Mouse (Mus musculus) urinary bladder, postnatal 36 days (tissue): ENCODE measurements around the gene Ndufaf7.

ENCODE experiments used
- DNase-seq, 2 experiments: peaks; one replicate each; pipeline ENCODE4 v3.0.0; 2022; ENCODE audit warnings: low spot score in 2 of 2, mixed read lengths in 1 of 2

Ndufaf7 gene

GRCm38 (mm10) chr17:78936466-78937228 is at the start of gene Ndufaf7, which contains the start of gene Cebpz:
Gene Ndufaf7, plus strand, starts transcription at chr17:78937136.
Gene Cebpz, minus strand, starts transcription at chr17:78937066.
- DNase-seq: peak; percentile 96 to 97

- no peak for DNase-seq
Measured at GRCm38 (mm10) chr17:78888554-78888953, 48.4 kb upstream of the Ndufaf7 start.

- no peak for DNase-seq
Measured at GRCm38 (mm10) chr17:78889184-78889583, 47.8 kb upstream of the Ndufaf7 start.

DNA sequence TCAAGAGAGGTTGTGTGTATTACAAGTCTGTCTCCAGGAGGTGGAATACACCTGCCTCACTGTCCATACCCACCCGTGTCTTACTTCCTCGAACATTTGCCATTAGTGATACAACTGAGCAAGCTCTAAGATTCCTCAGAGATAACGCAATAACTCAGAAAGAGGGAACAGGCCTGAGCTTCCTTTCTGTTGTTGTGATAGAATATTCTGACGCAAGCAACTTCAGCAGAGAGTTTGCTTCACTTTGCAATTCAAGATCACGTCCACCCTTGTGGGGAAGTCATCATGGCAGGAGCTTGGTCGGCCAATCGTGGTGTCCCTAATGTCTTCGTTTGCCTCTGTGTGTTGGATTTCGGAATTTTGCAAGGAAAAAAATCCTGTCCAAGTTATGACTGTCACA is 45.9 kb upstream of the Ndufaf7 start:
- DNase-seq: no peak

GRCm38 (mm10) chr17:78894991-78895390 is 41.9 kb upstream of the Ndufaf7 start:
- no peak for DNase-seq

DNA sequence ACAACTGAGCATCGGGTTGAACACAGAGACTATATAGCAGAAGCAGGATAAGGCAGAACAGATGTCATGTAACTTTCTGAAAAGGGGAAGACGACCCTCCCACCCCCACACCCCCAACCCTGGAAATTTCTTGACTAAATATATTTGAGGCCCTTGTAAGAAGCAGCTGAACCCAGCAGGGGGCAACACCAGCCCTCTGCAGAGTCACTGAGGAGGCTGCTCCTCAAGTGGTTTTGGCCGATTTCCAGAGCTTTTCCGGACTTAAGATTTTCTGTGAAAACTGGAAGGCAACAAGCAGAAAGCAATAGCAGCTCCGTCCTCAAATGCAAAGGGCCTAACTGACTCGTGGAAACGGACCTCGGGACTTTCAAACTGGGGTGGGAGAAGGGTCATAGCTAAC is 41.5 kb upstream of the Ndufaf7 start:
- peak in 1 of 2 experiments; percentile 40 for DNase-seq

- DNase-seq: no peak
Measured at GRCm38 (mm10) chr17:78903158-78903557, 33.8 kb upstream of the Ndufaf7 start.

DNA sequence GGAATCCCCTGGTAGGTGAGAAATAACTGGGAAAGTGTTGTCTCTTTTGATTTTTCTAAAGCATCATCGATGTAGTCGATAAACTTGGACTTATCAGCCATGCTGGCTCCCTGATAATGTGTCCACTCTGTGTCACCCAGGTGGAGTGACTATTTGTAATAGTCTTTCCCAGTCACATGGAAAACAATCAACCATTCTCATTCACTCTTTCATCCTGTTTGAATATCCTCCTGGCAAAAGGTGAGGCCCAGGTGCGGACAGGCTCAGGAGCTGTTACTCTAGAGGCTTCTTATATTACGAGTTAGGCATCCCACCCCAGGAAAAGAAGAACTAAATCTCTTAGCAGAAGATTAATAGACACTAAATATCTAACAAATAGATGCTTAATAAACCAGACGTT is 30.0 kb upstream of the Ndufaf7 start, which contains the start of gene Sult6b1:
Gene Sult6b1 (minus strand): TSS at position 101 of the 400 bp plus-strand sequence.
- no peak for DNase-seq

DNA sequence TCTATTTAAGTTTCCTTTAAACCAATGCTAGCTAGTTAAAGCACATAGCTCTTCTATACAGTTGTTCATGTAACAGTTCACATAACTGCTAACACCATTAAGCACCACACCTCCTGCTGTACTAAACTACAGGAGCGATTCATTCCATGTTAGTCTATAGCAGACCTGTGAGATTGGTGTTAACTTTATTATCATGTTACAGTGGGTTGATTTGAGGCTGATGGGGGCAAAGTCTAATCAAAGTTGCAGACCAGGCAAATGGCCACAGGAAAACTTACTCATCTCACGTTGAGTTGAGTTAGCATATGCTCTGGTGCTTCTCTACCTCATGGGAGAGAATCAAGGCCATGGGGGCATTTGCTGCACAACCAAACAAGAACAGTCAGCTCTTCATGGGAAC is 27.6 kb upstream of the Ndufaf7 start:
- DNase-seq: no peak

GRCm38 (mm10) chr17:78912861-78913281 is 24.1 kb upstream of the Ndufaf7 start:
- DNase-seq: no peak

DNA sequence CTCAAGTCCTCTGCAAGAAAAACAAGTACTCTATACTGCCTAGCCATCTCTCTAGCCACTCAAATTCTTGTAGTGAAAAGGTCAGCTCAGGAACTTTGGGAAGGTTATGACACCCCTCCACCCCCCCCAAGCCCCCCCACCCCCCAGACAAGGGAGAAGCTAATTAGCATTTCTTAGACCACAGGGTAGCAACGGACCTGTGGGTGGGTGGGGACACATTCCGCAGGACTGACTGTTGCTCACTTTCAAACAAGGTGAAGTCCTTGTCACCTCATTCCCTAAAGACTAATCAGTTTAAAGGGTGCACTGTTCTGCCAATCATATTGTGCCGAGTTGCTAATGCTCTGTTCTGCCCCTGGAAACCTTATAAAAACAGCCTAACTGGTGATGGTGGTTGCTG is 23.0 kb upstream of the Ndufaf7 start:
- DNase-seq: no peak

DNA sequence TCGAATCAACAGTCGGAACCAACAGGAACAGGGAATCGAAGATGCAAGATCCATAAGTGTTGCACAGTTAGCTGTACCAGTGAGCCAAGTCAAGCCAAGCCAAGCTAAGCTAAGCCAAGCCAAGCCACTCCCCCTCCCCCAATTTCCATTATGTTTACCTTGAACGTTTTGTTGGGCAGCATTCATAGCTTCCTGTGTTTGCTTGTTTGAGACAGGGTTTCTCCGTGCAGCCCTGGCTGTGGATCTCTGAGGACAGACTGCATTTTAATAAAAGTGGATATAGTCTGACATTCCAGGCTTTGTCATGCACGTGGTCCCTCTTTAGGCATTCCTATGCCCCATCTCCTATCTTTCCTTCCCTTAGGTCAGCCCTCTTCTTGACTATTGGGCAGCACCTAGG is 21.2 kb upstream of the Ndufaf7 start:
- DNase-seq: no peak

DNA sequence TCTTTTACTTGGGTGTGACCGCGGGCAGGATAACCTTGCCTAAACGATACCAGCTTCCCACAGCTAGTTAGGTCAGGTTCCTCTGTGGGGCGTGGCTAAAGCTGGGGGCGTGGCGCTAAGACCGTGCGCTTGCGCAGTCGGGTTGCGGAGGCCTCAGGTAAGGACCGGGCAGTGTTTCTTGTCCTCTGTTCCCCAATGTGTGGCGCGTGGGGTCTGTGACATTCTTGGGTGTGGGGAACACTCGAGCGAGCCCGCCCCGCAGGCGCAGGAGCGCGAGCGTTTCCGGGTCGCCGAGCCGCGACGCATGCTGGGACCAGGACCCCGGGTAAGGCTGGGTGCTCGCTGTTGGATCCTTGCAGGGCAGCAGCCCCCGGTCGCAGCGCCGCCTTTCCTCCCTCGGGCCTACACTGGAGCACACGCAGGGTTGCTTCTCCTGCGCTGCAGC is 20.5 kb upstream of the Ndufaf7 start, which contains the start of gene Cebpzos:
Gene Cebpzos (plus strand): TSS at position 132 of the 445 bp plus-strand sequence.
- DNase-seq: peak; percentile 84 to 85

GRCm38 (mm10) chr17:78916899-78917298 is 20.0 kb upstream of the Ndufaf7 start:
- DNase-seq: no peak

DNA sequence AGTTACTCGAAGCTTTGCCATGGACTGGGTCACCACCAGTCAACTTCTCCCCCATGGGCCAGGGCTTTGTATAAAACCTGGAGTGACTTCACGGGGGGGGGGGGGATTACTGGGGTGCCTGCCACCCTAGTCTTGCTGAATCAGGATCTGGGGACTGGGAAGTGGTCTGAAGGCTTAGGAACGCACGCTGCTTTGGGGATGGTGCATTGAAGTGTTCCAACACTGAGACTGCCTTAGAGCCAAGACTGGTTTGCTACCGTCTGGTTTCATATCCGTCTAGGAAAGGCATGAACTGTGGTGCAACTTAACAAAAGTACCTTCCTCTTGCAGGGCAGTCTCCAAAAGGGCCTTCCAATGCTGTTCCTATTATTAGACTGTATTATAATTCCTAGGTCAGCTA is 19.2 kb upstream of the Ndufaf7 start:
- DNase-seq: no peak

DNA sequence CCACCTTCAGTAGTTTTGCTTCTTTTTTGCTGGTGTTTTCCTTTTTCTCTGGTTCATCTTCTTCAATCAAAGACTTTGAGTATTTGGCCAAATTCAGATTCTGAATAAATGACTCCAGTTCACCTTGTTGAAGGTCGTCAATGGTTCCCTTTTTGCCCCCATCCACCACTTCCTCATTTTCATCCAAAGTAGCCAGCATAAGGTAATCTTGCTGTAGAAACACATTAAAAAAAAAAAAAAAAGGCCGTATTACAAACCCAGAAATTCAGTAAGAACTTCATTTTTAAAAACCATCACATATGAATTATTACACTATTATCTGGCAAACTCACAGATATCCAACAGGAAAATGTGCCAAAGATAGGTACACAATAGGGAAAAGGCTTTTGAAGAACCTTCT is 1.1 kb upstream of the Ndufaf7 start:
- no peak for DNase-seq

GRCm38 (mm10) chr17:78937229-78937853 is 405 bp downstream of the Ndufaf7 start:
- no peak for DNase-seq

- DNase-seq: no peak
Measured at GRCm38 (mm10) chr17:78938927-78939326, 2.0 kb downstream of the Ndufaf7 start.

DNA sequence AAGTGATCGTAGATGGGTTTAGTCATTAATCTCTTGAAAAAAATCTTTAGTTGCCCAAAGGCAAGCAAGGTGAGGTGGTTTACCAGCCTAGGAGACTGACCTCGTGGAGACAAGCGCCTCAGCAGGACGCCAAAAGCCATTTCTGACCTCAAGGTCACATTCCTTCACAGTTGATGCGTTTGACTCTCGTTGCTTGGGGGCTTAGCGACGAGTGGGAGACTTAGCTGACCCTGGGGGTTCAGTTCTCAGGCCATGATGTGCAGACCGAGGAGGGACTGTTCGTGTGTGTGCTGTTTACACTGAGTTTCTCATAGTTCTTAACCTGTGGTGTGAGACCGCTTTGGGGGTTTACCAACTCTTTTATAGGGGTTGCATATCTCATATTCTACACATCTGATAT is 5.6 kb downstream of the Ndufaf7 start:
- no peak for DNase-seq

GRCm38 (mm10) chr17:78951225-78951624 is 14.3 kb downstream of the Ndufaf7 start:
- no peak for DNase-seq

DNA sequence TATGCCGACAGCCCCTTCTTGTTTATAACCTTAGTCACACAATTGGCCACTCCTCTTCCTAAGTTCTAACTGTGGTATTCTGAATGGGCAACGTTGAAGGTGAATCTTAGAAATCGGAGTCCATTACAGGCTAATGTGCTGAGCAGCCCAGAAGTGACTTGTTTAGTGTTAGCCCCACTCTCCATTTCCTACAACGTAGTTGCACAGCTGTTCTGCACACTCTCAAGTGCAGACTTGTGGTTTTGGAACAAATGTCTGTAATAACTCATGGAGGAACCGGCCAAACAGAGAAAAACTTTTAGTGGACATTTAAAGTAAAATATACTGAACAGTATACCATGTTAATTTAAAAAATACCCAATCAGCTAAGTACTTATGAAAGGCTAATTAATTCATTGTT is 15.1 kb downstream of the Ndufaf7 start:
- no peak for DNase-seq

DNA sequence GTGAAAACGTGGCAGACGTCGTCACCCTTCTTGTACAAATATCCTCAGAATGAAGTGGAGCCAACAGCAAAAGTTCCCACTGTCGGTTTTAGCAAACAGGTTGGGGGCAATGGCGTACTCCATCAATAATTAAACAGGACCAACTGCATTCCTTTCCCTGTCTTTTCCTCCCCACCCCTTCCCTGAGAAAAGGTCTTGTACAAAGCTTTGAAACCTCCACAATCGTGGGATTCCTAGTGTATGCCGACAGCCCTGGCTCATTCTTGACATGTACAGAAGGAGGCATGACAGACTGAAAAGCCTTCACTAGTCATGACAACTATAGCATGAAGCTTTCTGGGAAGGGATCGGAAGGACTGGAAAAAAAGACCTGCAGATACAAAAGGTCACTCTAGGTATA is 16.3 kb downstream of the Ndufaf7 start:
- DNase-seq: no peak

DNA sequence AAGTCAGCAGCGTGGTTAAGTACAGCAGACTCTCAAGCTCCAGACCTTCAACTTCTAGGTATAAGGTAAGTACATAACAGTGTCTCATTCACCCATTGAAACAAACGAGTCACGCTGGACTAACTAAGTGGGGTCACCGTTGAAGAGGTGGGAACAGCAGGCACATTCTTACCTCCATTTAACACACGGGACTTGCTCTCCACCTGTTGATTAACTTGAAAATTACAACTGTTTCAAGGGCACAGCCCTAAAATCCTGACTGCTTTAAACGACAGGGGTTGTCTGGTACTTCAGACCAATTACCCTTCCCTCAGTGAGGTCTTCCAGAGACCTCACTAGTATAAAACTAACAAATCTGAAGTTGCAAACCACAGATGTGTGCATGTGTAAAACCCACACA is 22.5 kb downstream of the Ndufaf7 start:
- DNase-seq: no peak
